Mouse (Mus musculus) embryo, embryonic 11 days (tissue): ENCODE results near the gene Cdc42.

ENCODE experiments used
- DNase-seq: peaks from one replicate; pipeline ENCODE4 v3.0.0-alpha.2; 2015

The Cdc42 gene

DNA sequence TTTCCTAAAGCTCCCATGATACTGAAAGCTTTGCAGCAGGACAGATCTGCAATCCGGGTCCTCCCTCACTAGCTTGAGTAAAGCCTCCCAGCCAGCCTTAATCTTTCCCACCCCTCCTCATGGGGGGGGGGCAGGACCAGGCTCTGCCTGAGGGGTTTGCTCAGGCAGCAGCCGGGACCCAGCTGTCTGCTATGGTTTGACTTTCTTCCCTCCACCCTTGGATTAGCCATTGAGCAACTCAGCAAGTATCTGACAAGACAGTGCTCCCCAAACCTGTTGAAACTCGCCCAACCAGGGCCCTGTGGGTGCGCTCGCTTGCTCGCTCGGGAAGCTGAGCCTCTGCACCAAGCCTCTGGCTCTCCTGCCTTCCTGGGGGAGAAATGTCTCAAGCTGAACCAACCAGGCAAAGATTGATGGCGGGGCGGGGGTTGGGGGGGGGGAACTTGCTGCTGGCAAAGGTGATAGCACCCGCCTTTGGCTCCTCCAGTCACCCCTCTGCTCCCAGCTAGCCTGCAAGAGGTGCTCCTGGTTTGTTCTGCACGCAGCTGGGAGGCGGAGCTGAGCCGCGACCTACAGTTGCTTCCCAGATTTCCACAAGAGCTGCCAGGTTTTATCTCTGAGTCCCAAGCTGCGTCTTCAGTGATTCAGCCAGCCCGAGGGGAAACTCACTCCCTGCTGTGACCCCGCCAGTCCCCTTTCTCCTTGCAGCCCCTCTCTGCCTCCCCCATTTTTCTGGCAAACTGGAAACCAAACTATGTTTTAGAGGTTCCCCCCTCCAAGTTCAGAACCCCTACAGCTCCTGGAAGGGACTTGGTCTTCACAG, 74.7 kb downstream of the Cdc42 start:
- DNase-seq: no peak

DNA sequence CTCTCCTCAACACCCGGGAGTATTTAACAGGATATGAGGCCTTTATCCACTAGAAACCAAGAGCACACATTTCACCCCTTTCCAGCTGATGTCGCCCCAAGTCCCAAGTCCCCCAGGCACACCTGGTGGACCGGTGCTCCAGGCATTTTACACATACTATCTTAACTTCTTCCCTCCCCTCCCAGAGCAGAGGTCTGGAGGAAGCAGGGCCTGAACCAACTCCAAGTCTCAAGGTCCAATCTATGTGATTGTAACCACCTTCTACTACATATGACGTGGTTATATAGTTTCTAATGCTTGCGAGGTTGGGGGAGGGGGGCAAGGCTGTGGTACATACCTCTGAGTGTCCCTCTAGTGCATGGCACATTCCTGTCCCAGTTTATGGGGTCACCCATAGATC, 75.4 kb downstream of the Cdc42 start:
- no peak for DNase-seq

DNA sequence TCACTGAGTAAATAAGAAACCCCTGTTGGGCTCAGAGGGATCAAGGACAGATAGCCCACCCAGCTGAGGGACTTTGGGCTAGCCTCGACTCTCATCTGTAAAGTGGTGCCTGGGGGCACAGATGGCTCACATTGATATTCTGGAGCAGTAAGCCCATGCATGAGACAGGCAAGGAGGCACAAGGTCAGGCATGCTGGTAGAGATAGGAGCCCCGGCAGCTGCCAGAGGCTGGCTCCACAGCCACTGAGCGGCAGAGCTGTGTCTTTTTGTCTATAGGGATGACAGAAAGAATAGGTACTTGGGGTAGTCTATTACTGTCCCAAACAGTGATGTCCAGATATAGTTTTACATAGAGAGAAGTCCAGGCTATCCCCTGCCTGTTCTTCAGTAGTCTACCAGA, 76.2 kb downstream of the Cdc42 start:
- no peak for DNase-seq

DNA sequence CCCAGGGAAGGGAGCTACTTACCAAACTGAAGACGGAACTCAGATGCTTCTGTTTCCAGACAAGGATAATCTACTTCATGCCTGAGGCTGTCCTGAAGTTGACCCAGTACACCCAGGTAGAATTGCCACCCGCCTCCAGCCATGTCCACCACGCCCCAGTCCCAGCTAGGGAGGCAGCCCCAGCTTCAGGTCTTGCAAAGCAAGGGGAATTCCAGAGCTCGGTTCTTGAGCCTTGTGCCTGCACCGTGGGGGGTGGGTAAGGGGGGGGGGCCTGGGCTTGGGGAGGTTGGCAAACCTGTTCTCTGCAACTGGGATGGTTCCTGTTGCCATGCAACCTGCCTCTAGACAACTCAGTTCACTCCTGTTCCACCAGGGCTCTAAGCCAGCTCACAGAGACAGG, 78.2 kb downstream of the Cdc42 start:
- DNase-seq: no peak

DNA sequence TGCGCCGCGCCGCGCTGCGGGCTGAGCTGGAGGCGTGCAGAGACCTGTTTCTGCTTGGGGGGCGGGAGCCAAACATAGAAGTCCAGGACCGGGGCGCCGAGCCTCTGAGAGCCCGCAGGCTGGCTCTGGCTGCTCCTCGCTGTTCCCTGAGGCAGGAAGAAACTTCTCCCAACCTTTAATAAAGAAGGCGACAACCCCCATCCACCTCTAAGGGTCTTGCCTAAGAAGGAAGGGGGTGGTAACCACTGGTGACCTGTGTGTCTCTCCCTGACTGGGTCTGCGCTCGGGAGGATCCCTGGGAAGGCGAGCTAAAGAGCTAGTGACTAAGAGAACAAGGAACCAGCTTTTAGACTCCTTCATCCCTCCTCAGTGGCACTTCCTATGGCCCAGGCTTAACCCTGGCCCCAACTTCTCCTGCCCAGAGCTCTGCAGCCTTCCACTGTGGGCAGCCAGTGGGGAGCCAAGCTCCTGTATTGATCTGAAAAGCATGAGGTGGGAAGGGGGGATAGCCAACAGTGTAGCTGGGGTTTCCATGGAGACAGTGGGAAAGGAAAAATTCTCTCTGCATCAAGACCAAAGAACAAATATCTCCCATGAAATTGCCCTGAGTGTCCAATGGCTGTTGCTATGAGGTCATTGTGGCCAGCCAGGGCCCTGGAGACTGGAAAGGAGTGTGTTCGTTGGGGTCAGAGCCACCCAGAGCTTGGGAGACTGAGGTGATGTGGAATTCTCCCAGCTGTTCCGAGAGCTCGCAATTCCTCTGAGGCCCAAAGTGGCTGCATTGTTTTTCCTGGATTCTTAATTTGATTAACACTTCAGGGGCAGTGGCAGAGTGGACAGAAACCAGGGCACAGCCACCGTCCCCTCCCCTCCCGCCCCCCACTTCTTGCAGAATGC, 79.1 kb downstream of the Cdc42 start:
- DNase-seq: peak; percentile 47

DNA sequence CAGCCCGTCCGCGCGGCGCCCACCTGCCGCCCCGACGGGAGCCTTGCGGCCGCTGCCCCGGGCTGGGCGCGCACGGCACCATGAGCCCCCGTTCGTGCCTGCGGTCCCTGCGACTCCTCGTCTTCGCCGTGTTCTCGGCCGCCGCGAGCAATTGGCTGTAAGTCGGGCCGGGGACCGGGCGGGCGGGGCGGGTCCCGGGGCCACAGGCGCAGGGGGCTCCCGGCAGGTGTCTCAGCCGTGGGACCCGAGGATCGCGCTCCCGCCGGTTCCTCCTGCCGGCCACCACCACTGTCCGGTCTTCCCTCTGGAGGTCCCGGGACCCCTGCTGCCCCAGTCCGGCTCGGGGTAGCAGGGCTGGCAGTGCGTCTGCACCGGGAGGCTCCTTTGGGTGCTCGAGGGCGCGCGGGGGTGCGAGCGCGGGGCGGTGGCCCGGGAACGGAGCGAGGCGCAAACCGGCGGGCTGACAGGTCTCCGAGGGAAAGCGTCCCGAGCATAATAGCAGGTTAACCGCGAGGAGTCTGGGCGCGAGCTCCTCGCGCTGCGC, 79.8 kb downstream of the Cdc42 start:
- no peak for DNase-seq

DNA sequence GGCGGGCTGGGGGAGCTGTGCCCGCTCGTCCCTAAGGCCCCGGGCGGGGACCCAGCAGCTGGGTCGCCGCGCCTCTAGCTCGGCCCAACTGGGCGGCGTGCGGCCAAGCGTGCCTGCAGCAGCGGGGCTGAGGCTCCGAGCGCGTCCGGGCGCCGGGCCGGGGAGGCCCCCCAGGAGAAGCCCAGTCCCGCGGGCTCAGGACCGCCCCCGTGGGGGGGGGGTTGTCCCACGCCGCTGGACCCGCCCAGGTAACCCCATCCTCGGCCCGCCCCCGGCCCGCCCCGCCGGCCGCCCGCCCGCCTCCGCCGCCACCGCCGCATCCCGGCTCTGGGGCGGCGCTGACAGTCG, 80.4 kb downstream of the Cdc42 start, which contains the start of gene Wnt4:
Gene Wnt4, plus strand, starts transcription at position 324 of the 348 bp plus-strand sequence.
- DNase-seq: peak; percentile 85

DNA sequence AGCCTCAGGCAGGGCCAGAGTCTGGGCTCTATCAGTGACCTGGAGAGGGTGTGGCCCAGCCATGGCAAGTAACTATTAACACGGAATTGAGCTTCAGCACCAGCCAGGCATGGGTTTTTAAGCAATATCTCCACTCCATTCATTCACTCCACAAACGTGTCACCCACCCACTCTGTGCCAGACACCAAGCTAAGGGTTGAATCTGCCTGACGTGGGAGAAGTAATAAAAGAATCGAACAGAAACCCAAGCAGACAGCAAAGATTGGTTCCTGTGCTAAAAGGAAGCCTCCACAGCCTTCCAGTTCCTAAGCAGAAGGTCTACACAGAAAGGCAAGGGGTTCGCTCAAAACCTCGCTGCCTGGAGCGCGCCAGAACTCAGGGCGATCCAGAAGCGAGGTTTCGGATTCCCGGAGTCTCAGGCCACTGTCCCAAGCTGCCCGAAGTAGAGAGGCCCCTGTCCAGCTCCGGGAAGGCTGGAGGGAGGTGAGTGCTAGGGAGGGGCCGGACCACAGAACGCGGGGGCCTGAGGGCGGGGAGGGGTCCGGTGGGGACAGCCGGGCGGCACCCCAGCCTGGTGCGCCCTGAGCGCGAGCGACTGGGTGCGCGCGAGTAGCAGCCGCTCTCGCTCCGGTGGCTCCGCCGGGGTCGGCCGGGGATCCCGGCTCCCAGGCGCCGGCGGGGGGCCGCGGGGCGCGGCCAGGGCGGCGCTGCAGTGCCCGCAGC, 80.9 kb downstream of the Cdc42 start:
- DNase-seq: no peak

DNA sequence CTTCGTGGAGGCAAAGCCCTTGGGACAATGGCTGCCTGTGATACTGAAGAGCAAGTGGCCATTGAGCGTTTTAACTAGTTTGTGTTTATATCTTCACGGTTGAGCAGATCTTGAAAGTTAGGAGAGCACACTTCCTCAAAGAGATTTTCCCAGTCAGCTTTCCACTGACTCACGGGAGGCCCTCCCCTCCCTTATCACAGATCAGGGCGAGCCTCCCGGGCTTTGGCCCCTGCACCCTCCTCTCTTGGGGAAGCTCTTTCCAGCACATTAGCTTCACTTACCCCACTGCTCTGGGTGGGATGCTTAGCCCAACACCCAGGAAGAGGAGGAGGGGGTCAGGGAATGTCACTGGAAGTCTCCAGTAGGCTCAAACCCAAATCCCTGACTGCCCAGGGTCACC, 83.2 kb downstream of the Cdc42 start:
- no peak for DNase-seq

DNA sequence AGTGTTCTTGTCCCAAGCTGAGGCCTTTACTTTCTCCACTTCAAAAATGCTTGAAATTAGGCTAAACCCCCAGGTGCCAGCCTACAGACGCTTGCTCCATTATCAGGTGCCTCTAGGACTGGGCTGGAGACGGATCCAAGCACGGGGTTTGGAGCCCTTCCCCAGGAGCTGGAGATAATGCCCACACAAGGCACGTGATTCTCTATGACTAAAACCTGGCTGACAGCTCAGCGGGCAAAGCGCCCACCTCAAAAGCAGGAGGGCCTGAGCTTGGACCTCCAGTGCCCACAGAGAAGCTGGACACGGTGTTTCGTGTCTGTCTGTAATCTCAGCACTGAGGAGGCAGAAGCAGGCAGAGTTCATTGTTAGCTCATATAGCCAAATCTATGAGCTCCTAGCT, 85.7 kb downstream of the Cdc42 start:
- no peak for DNase-seq
